Mouse (Mus musculus) regulatory T cell (primary cell): ENCODE data around the gene Rad51b.

Source experiments
- in situ Hi-C: fragments of 300-600 bp; cut with MboI, MseI; formaldehyde crosslinking; loops from one replicate; pipeline ENCODE4 v1.15.1; 2025; ENCODE audit warnings: high pct_unique_total_duplicates

The Rad51b gene

DNA sequence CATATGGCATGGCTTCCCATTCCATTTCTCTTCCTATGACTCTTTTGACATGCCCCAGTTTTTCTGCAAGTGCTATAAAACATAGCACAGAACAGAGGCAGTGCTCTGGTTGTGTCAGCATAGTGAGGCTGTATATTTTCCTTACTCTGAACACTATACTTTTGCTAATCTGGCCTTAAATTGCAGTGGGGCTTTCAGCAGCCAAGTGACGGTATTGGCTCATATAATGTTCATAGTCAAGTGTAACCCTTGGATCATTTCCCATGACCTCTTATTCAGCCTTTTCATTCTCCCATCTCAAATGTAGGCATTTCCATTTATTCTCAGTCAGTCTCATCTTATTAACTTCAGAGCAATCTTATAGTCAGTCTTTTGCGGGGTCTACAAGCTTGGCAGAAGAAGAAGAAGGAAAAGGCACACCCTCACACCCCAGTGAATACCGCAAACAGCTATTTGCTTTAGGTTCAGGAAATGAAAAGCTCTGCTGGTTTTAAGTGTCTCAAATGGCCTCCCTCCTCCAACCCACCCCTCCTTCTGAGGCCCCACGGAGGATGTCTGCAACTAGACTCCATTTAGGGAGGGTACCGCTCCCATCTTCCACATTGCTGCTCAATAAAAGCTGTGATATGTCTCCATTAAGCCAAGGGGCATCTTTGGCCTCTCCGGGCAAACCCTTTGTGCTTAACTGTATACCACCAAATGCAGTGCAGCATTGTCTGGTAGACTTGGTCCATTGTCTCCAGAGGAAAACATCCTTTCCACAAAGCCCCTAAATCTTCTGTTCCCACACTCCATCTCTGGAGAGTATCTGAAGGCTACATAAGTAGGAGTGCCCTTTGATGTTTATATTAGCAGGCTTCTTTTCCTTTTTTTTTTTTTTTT, 277.3 kb downstream of the Rad51b start:
- in situ Hi-C loops: no loop called here

DNA sequence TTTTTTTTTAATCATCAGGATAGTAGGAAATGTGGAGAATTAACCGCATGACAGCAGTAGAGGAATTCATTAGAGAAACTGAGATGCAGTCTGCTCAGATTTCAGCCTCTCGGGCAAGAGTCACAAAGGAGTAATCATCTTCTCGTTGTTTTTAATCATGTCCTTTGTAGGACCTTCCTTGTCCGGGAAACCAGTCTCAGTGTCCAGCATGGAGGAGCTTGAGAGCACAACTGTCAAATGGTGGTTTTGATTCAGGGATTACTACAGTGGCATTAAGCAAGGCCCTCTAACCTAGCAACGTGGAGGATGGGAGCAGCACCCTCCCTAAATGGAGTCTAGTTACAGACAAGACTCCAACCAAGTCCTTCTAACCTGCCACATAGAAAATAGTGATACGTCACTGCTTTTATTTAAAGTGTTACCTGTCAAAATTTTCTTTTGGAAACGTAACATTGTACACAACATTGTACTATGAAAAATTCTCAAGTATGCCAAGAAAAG, 278.0 kb downstream of the Rad51b start:
- in situ Hi-C loops: no loop called here

DNA sequence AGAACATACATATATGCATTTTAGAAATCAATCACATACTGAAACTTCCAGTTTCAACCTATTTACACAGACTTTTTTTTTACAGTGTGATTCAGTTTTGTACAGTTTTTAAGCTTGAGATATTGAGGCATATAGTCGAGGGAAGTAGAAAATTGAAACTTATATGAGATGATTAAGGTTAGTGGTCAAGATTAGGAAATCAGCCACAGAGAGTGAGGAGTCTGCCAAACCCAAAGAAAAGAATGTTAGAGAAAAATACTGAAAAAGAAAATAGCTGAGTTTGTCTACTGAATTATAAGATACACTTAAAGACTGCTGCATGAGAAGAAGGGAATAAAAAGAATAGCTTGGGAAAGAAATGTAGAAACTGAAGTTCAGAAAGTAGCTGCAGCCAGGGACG, 280.4 kb downstream of the Rad51b start:
- in situ Hi-C loops: no loop called here

DNA sequence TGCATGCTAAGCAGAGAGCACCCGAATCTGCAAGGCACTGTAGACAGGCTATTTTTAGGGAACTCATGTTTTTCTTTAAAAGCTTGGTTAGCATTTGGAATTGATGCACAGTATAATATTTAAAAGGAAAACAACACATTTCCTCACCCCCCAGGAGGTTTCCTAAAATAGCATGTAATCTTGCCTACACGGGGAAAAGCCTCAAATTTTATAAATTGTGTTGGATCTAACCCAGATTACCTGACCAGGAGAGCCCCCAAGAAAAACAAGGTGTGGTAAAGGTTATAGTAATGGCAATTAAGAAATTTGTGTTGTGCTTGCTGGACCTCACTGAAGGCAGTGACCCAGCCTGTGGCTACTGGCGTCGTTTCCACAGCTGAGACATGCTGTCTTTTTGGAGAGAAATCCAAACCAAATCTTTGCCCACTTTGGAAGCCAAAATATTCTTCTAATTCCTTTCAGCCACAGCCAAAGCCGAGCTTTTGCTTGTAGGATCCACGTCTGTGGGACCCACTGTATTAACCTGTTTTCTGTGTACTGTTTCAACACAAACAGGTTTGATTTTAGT, 282.0 kb downstream of the Rad51b start:
- in situ Hi-C loops: no loop called here

DNA sequence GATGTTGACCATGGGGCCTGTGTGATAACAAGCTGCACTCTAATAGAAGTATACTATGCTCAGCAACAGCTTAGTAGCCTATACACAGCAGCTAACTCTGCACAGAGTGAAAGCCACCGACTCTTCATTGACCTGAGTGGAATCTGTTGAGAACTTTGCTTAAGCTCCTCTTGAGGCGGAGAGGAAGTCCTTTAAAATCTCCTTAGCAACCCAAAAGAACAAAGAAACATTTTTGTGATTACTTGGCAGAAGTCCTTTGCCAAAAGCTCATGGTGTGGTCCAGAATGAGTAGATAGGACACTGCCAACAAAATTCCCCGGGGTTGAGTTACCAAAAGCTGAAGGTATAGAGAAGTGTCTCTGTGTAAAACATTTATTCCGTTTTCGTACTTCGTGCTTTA, 282.8 kb downstream of the Rad51b start:
- in situ Hi-C loops: no loop called here

DNA sequence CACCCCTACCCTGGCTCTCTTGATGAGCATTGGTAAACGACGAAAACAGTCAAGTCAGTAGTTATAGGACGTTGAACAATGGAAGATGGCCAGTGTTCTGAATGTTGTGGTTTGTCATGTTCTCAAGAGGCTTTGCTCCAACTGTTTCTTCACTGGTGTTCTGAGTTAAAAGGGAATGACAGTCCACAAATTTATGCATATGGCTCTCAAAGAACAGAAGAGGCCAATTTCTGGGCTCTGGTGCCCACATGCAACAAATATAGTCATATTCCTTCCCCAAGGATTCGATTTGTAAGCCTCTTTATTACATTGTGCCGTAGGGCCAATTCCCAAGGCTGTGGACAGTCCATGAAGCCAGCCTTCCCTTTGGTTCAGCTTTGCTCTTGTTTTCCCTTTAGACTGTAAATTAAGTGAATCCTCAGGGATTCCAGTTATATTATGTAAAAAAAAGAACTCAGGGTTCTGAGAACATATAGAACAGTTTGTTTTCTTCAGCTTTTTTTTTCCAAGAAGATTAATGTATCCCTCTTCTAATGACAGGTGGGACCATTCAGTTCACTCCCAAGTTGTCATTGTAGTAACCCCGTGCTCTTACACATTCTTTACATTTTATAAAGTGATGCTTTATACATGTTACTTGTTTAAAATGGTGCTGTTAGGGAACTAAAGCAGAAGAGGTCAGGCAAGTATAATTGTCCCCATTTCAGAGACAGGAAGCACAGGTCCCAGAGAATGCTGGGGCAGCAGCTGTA, 287.6 kb downstream of the Rad51b start:
- in situ Hi-C loops: no loop called here

DNA sequence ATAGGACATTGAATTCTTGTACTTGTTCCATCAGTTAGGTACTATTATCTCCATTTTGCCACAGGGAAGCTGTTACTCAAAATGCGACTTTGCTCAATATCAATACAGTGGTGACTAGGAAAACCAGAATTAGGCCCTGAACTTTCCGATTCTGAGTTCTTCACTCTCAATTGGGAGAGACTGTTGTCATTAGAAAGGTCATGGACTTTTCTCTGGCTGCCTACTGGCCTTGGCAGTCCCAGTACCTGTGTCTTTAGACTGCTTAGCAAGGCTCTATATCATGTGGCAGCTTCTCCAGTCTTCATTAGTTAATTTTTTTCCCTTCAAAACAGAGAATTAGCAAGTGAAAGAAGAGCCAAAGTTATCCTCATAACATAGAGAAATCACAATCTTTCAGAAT, 288.3 kb downstream of the Rad51b start:
- in situ Hi-C loops: no loop called here

DNA sequence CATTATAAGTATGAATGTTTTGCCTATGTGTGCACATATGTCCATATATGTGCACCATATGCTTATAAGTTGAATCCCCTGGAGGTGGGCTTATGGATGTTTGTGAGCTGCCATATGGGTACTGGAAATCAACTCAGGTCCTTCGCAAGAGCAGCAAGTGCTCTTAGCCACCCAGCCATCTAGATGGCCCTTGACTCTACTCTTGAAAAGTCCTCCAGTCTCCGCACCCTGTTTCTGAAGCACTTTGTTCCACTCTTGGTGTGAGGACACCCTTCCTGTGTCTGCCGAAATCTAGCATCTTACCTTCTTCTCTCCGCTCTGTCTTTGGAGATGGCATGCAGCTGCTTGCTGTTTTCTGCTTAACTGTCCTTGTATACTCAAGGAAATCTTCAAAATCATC, 291.7 kb downstream of the Rad51b start:
- in situ Hi-C loops: no loop called here

DNA sequence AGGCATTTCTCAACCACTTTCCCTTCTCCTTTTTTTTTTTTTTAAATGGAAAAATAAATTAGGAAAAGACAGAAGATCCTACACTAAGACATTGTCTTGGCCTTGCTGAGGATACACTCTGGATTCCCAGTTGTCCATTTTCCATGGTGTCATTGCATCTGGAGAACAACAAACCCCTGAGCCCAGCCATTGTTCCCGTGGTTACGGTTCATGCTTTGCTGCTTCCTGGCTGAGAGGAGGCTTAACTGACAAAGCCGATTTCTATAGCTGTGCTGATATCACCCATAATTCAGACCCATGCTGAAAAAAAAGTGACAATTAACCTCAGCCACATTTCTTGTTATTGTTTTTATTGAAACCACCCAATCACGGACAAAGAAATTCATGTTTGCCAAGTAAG, 295.1 kb downstream of the Rad51b start:
- in situ Hi-C loops: no loop called here

DNA sequence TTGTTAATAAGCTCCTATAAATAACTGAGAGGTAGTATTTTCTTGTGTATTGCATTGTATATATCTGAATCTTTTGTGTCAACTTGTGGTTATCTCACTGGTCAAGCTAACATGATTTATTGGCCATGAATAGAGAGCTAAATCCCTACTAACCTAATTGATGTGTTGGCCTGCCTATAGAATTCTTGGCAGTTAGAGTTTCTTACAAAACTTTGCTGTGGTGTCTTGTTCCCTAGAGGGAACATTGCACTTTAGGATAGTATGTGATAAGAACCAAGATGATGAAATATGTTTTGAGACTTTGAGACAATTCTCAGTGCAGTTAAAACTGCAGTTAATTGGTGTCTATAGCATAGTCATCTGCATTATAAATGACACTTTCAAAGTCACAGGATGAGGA, 299.8 kb downstream of the Rad51b start:
- in situ Hi-C loops: no loop called here

DNA sequence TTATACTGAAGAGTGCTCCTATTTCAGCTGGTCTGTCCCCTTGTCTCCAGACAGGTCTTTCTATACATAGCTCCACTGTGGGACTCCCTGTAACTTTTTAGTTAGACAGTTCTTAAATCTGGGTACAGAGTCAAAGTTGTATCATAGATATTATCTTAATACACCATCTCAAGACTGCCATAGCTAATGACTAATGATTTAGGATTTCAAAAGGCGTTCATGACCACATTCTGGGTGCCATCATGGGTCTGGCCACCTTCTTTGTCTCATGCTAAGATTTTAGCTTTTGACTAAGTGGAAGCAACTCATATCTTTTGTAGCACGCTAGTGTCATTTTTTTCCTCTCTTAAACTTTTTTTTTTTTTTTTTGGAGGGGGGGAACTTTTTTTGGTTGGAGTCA, 300.3 kb downstream of the Rad51b start:
- in situ Hi-C loops: no loop called here

DNA sequence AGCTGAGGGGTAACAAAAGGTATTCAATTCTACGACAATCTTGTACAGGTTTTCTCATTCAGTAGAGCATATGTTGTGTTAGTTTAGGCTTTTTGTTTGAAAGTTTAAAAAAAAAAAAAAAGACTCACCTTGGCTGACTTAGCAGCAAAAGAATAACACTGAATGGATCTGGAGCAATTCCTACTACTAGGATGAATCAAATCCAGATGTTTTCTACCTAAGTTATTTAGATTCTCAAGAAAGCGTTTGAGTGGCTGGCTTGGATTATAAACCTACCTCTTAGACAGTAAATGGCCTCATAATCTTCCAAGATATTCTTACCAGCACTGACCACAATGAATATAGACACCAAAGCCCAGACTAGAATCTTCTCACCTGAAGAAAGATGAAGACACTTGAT, 300.7 kb downstream of the Rad51b start:
- in situ Hi-C loops: no loop called here

DNA sequence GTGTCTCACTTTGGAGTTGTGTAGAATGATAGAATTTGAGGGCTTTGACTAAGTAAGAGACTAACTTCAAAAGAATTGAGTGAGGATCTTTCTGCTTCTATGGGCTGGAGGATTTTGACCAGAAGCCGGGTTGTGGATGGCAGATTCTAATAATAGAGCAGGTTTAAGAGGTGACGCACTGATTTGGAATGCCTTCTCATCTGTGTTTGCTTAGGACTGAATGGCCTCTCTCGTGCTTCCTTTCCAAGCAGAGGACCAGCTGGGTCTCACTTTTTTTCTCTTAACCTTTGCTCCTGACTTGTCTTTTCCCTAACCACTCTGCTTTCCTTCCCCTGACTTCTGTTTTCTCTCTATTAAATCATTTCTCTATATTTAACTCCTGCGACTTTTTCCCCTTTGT, 301.4 kb downstream of the Rad51b start:
- in situ Hi-C loops: no loop called here

DNA sequence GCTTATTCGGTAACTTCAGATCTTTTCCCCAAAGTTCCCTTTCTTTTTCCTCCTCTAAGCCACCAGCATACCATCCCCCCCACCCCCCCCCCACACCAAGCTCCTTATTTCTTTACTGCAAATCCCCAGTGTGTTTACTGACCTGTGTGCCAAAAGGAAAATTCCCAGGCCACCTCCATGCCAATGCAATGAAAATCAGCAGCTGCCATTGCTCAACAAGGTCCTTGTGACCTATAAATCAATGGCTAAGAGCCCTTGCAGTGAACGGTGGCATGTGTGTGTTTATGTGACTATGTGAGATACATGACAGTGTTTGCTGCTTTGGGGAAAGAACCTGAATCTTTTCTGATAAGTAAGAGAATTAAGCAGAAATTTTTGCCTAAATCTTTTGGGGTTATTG, 301.8 kb downstream of the Rad51b start:
- in situ Hi-C loops: no loop called here

DNA sequence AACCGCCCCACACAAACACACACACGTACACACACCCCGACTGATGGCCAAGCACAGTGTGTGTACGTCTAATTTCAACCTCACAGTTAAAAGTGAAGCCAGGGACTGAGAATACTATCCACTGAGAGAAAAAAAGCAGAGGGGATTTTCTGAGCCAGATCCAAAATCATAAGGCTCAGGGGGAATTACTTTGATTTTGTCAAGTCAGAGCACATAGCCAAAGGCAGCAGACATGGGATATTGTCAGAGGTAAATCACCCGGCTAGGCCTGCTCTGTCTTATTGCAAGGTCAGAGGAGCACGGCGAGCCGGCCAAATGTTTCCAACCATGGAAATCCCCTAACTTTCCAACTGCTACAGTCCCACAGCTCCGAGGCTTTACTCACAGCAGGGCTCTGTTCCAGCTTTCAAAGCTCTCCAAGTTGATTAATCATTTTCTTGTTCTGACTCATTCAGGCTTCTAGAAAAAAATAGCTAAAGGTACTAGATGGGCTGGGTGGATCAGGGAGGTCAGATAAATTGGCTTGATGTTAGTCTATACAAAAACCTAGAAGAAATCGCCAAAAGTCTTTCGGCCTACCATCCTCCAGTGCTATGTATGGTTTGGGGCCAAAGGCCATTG, 303.2 kb downstream of the Rad51b start:
- in situ Hi-C loops: no loop called here

DNA sequence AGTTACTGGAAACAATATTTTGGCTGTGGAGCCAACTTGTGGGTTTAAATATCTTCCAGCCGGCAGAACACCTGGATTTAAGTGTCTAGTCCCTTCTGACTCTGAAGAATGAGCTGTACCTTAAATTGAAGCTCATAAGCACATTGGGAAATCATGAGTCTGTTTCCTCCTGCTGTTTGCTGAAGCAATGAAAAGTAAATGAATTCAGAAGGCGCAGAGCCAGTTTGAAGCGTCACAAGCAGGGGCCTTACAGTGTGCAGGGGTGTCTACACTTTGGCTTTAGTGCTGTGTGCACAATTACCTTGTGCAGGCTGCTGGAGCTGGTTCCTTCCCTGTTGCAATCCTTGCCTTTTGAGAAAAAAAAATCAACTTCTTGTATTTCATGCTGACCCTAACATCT, 305.6 kb downstream of the Rad51b start:
- in situ Hi-C loops: no loop called here

DNA sequence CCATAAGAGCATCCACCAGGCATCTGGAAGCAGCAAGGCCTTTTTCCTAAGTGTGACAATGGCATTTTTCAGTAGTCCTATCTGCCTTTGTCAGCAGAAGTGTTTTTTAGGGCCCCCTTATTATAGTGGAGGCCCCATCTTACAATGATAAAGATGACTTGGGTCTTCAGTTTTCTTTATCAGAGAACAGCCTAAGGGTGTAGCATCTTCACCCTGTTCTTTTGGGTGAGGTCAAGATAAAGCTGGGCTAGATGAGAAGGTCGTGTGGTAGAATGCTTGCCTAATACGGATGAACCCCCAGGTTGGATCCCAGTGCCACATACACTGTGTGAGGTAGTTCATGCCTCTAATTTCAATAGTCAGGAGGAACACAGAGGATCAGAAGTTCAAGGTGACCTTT, 307.8 kb downstream of the Rad51b start:
- in situ Hi-C loops: loop anchor here (5.0 kb wide), 1 partner anchor 537 kb away; no protein-coding TSS in a partner anchor

DNA sequence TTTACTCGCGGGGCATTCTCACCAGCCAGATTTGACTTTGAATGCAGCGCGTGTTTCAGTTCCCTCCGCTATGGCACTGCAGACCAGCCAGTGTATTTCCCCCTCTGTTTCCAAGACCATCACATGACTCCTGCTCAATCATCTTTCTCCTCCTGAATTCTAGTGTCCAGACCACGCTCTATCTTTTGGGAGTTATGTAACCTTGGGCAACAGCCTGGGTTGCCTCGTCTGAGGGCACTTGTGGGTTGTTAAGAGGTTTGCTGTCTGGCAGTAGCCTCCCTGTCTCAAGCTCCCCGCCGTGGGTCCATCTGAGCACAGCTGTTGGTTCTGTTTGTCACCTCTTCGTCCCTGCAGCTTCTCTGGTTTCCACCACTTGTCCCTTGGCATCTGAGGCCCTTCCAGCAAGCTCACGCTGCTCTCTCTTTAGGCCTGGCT, 309.1 kb downstream of the Rad51b start:
- in situ Hi-C loops: loop anchor here (5.0 kb wide), 1 partner anchor 536 kb away; no protein-coding TSS in a partner anchor

DNA sequence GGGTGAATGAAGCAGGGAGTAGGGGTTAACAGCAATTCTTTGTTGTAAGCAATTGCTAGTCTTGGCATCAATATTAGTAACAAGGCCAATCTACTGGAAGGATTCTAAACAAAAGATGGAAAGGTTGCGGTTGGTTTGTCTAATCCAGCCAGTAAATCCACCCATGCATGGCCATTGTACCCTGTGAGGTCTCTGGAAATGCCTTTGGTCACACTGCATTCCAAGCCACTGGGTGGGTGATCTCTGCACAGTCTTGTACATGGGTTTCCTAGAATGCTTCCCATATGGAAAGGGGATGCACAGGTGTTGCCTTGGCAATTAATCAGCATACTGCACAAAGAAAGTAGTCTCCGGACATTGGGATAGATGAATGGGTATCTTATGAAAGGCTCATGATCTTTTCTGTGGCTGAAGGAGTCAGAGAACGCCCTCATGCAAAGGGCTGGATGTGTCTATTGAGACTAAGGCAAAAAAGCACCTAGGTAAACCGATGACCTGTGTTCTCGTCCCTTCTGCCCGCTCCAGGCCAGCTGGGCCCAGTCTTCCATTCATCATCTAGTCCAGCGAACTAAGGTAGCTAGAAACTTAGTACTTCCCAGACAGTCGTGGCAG, 312.4 kb downstream of the Rad51b start:
- in situ Hi-C loops: loop anchor here (5.0 kb wide), 2 partner anchors 513 to 533 kb away; no protein-coding TSS in a partner anchor

DNA sequence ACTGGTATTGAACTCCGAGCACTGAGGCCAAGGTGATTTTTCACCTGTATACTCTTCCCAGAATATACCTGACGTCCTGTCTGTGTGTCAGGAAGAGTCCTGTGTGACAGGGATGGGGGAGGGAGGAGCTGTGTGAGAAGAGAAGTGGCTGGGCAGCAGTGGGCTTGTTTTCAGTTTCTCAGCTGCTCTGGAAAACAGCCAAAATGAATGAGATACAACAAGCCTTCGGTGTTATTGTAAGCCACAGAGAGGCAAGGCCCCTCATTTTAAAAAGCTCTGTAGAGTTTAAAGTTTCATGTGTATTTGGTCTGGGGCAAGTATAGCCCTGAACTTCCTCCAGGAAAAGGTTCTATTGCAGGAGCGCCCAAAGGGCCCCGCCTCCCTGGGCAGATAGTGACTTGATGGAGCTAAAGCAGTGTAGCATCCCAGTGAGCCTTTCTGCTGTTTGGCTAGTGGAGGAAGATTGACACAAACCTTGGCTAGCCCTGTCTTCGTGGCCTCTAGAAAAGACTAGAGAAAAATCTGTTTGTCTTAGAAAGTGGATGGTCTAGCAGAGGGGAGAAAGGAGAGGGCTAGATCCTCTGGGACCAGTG, 313.5 kb downstream of the Rad51b start:
- in situ Hi-C loops: loop anchor here (5.0 kb wide), 1 partner anchor 512 kb away; no protein-coding TSS in a partner anchor

DNA sequence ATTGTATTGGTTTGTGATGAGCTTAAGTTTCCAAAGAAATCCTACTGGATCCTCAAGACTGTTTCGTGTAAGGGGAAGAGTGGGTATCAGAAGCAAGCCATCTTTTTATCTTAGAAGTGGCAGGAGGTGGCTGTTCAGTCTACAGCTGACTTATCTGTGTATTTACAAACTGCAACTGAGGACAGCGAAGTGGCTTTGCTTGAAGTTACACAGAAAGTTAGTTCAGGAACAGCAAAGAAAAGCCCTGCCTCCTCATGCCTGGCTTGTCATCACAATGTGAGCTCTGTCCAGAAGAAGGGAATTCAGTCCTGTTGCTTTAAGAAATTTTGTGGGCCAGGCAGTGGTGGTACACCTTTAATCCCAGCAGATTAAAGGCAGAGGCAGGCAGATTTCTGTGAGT, 314.6 kb downstream of the Rad51b start:
- in situ Hi-C loops: loop anchor here (5.0 kb wide), 1 partner anchor 511 kb away; no protein-coding TSS in a partner anchor
